Mouse (Mus musculus): ENCODE measurements around the gene Eif2b1. TPM values are rescaled to one million over a fixed set of nuclear protein-coding genes. Genes with fewer than 3 reads are reported as not detected.
"Not testable (repeated sequence)": the region's sequence is repeated elsewhere in the genome, so short reads cannot be mapped to it uniquely, and the experiment has no call there.

Gene Eif2b1
- total RNA-seq (2021) = 10 to 100 TPM; 38.6 to 42.5 TPM

DNA sequence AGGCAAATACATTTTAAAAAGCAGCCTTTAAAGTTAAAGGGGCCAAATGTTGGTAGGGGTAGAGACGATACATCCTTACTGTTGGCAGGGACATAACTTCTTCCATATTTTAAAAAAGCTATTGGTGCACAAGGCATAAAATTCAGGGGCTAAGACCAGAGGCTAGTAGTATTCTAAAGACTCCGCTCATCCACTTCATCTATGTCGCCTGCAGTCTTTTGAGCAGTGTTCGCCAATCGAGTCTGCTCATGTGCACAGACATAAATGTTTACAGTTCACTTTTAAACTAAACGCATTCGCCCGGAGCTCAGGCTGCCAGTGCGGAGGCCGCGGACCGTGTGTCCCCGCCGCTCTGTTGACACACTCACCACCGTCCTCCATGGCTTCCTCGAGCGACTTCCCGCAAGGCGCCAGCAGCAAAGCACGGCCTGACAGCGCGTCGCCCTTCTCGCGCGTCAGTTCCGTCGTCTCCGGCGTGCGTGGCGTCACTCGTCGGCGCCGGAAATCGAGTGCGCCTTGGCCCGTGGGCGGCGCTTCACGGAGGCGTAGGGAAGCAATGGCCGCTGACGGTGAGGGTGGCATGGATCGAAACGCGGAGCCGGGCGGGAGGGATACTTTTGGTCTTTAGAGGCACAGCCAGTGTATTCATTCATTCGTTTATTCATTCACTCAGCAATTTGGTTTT is at the start of gene Eif2b1, which contains the start of gene Gtf2h3:
Eif2b1 (minus strand) TSS at position 499 of the 685 bp plus-strand sequence.
Gtf2h3 (plus strand) TSS at position 508 of the 685 bp plus-strand sequence.
- peak; percentile 94 for DNase-seq

DNA sequence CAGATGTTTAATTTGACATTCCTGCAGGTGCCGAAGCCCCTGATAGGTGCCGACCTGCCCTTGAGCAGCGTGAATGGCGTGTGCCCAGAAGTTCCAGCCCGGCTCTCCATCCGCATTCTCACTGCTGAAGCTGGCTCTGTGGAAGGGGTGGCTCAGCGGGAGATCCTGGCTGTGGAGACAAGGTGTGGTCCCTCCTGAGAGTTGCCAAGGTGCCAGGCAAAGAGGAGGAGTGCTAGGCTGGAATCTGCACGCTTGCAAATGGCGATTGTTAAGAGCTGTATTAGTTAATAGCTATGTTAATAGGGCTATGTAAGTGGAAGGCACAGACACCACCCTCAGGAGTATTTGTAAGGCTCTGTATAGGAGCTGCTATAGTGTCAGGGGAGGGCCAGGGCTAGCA is 45.4 kb upstream of the Eif2b1 start:
- no peak for DNase-seq

DNA sequence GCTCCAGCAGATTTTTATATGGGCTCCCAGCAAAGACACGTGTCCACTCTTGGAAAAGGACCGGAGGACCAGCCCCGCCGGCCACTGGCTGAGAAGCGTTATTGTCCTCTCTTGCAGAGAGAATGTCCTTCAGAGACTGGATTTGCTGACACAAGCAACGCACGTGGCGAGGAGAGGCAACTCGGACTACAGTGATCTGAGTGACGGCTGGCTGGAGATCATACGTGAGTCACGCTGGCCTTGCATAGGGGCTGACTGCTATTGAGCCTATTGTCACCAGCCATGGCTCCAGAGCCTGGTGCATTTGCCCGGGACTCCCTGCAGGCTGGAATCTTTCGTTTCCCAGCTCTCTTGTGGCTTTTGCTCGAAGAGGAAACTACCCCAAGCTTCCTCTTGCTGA is 44.0 kb upstream of the Eif2b1 start:
- no peak for DNase-seq

DNA sequence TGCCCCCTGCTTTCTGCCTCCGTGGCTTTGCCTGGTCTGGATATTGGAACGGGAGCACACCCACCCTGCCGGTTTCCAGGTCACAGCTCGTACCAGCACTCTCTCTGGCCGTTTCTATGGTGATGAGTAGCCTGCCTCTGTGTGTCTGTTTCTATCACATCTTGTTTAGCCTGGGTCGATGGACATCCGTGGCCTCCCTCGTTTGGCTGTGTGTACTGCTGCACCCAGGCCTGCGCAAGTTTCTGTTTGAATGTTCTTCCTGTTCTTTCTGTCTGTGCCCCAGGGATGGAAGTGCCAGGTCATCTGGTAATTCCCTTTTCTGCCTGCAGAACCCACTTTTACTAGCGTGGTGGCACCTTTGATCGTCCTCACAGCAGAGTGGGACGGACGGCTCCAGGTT is 42.4 kb upstream of the Eif2b1 start:
- DNase-seq = no peak

DNA sequence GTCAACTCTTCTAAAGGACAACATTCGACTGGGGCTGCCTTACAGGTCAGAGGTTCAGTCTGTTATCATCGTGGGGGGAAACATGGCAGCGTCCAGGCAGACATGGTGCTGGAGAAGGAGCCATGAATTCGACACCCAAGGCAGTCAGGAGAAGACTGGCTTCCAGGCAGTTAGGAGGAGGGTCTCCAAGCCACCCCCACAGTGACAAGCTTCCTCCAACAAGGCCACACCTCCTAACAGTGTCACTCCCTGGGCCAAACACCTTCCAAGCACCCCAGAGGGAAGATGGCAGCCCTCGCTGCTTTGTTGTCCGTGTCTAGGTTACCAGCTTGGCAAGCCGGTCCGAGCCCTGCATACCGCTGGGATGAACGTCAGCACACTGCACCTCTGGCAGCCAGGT is 39.8 kb upstream of the Eif2b1 start:
- no peak for DNase-seq

DNA sequence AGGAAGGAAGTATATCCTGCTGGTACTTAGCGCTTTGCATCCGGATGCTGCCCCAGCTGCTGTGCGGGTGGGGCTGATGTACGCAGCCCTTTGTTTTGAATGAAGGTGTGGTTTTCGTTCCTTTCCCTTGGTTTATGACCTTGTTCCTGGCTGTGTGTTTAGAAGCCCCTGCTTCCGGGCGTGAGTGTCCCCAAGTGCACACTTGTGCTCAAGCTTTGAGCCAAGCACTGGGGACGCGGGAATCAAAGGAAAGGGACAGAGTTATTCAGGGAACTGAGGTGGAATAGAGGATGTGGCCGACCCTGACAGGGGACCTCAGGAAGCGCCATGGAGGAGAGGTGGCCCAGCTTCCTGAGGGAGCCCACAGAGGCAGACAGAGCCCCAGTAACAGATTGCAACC is 35.8 kb upstream of the Eif2b1 start:
- DNase-seq = peak; percentile 33

DNA sequence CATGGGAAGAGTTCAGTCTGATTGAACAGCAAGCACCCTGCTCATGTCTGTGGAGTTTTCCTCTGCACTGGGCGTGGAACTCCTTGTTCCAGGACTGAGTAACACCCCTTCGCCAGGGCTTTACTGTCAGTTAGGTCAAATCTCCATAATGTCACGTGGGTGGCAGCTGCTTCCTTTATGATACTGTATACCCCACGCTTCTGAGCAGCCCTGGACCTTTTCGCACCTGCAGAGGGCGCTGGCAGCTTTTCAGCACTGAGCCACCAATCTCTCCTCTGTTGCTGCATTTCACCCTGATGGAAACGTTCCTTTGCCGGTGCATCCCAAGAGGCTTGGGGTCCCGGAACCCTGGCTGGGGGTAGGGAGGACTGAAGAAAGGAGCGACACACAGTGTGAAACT is 32.0 kb upstream of the Eif2b1 start:
- DNase-seq = no peak

DNA sequence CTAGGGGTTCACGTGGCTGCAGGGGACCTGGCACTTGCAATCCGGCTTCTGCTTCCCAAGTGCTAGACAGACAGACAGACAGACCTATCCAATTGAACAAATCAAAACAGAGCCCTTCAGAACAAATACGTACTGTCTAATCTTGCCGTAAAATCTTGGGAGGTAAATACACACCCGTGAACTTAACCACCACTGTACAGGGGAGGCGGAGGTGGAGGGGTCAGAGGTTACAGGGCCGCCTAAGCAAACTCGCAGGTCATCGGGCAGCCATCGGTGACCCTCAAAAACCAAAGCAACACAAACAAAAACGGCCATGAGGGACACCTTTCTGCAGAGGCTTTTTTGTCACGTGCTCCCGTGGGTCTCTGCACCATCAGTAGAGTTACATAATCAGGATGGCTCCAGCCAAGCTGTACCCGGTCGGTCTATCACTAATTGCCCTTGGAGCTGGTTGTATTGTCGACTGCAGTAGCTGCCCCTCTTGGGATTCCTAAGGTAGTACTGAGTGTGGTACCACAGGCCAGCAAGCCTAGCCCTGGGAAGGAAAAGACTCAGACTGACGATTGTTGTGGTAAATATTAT is 26.2 kb upstream of the Eif2b1 start:
- no peak for DNase-seq

DNA sequence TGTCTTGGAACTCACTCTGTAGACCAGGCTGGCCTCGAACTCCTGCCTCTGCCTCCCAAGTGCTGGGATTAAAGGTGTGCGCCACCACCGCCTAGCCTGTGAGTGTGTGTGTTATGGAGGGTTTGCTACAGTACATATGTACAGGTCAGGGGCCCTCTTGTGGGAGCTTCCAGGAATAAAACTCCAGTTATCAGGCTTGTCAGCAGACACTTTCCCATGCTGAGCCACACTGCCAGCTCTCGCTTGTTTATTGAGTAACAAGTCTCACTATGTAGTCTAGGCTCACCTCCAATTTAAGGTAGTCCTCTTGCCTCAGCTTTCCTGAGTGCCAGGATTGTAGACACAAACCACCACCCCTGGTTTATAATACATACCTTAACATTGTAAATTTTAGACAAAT is 25.4 kb upstream of the Eif2b1 start:
- DNase-seq = peak; percentile 40

DNA sequence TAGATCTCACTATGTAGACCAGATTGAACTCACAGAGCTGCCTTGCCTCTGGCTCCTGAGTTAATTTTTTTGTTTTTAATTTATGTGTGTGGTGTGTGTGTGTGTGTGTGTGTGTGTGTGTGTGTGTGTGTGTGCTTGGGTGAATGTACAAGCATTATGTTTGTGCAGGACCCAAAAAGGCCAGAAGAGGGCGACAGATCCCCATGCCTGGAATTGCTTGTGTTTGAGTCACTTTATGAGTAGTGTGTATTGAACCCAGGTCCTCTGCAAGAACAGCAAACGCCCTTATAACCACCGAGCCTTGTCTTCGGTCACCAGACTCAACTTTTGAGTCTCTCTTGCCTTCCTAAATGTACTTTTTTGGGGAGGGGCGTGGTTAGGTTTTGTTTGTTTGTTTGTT is 23.4 kb upstream of the Eif2b1 start:
- peak; percentile 67 for DNase-seq

DNA sequence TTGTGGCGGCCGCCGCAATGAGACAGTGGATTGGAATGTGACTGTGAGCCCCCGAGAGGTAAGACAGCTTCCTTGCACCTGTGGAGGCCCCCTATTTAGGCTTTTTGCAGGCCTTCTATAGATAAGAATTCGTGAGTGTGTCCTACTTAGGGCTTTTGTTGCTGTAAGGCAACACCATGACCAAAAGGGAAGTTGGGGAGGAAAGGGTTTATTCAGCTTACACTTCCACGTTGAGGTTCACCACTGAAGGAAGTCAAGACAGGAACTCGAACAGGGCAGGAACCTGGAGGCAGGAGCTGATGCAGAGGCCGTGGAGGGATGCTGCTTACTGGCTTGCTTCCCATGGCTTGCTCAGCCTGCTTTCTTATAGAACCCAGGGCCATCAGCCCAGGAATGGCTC is 20.8 kb upstream of the Eif2b1 start:
- DNase-seq = not testable (repeated sequence)

DNA sequence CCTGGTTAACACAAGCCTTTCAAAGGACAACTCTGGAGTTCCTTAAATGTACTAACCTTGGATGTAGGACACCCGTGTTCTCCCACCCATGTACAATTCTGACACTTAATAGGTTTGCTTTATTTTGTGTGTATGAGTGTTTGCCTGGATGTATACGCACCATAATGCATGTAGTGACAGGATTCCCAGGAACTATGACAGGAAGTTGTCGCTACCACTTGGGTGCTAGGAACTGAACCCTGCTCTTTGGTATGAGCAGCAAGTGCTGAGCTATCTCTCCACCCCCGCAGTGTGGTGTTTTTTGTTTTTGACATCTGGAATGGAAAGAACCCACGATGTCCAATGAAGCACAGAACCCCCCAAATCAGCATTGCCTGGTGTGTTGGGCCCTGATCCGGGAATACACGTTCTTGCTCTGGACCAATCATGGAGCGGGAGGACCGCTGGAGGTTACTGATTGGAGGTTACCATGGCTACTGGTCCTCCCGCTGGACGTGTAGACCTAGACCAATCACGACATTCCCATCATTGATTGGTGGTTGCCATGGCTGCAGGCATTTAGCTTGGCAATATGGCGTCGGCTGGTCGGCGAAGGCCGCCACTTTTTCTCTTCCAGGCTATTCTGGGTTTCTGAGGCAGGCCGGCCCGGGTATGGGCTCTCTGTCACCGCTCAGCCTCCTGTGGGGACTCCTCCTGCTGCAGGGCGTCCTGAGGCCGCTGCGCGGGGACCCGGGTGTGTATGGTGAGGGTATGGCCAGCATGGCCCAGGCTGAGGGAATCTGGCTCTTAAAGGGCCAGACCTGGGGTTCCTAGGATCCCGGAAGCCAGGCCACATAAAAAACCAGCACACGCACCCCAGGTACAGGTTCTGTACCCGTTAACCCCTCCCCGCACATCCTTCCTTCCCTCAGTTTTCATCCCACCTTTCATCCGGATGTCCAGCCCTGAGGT is 19.6 kb upstream of the Eif2b1 start:
- DNase-seq = peak; percentile 93

DNA sequence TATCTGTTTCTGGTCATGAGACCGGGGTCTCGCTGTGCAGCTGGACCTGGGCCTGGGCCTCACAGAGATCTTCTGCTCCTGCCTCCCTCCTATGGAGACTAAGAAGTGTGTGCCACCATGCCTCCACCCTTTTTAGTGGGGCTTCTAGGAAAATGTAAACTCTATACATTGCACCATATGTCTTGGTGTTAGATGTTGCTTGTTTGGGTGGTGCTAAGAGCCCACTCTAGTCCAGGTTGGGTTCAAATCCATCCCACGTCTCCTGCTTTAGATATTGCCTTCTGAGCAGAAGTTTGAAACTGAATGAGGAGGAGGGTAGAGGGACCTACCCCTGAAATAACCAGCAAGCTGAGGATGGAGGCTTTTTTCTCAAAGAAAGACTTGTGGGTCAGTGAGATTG is 13.8 kb upstream of the Eif2b1 start:
- no peak for DNase-seq

DNA sequence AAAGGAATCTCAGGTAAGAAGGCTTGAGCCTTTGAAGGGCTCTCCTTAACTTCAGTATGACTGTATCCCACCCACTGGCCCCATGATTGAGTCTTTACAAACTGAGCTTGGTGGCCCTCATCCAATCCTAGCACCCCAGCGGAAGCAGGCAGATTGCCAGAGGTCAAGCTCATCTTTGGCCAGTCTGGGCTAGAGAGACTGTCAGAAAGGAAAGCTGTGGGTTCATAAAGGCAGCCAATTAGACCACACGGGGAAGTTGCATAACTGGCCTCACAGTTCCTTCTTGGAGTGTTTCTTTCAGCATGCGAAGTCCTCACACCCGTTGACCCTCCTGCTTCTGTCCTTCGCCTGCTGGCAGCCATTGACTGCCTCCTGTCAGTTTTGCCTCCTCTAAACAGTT is 3.6 kb upstream of the Eif2b1 start:
- peak; percentile 37 for DNase-seq

DNA sequence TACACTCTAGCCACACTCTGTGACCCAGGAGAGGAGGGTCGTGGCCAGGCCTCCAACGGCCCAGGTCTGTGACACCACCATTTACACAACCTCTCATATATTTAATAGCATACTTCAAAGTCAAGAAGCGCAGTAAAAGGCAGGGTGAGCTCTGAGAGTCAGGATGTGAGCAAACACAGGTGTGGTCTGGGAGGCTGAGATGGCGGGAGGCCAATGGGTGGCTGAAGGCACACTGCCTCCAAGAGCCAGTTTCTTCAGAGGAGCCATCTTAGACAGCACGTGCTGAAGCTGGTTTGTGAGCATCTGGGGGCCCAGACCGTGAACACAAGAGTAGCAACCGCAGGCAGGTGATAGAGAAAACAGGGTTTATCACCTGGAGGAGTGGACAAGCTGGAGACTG is 3.5 kb downstream of the Eif2b1 start:
- no peak for DNase-seq

DNA sequence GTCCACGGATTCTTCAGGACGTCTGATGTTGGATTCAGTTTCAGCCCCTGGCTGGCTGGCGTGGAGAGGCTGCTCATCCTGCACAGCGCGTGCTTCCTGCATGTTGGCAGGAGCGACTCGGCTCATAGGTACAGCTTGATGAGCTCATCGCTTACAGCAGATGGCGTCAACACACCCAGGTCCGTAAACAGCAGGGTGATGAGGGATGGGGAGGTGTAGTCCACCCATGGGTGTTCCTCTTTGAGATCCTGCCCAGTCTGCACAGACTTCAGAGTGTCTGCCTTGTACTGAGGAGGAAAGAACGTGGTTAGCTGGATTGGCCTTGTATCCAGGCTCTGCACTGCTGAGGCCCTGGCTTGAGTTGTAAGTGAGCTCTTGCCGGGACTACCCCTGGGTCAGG is 7.9 kb downstream of the Eif2b1 start:
- DNase-seq = no peak

DNA sequence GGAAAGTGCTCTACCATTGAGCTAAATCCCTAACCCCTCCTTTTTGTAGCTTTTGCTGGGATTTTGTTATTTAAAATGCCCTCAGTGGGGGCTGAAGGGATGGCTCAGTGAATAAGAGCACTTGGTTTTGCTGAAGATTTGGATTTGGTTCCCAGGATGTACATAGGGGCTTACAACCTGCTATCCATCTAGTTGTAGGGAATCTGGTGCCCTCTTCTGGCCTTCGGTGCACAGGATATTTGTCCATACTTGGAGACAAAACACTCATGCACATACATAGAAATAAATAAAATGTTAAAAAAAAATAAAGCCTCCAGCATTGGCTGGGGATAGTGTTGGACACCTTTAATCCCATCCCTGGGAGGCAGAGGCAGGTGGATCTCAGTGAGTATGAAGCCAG is 23.8 kb downstream of the Eif2b1 start:
- peak; percentile 37 for DNase-seq

DNA sequence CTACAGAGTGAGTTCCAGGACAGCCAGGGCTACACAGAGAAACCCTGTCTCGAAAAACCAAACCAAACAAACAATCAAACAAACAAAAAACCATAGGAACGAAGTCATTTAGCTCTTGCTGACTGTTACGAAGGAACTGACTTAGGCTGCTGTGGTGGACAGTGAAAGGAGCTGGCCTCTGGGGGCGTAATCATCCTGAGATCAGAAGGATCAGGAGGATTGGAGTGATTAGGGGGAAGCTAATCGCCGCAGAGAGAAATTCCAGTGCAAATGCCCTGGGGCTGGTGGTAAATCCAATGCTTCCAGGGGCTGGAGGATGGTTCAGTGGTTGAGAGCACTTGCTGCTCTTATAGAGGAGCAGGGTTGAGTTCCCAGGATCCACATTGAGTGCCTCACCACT is 25.3 kb downstream of the Eif2b1 start:
- no peak for DNase-seq

DNA sequence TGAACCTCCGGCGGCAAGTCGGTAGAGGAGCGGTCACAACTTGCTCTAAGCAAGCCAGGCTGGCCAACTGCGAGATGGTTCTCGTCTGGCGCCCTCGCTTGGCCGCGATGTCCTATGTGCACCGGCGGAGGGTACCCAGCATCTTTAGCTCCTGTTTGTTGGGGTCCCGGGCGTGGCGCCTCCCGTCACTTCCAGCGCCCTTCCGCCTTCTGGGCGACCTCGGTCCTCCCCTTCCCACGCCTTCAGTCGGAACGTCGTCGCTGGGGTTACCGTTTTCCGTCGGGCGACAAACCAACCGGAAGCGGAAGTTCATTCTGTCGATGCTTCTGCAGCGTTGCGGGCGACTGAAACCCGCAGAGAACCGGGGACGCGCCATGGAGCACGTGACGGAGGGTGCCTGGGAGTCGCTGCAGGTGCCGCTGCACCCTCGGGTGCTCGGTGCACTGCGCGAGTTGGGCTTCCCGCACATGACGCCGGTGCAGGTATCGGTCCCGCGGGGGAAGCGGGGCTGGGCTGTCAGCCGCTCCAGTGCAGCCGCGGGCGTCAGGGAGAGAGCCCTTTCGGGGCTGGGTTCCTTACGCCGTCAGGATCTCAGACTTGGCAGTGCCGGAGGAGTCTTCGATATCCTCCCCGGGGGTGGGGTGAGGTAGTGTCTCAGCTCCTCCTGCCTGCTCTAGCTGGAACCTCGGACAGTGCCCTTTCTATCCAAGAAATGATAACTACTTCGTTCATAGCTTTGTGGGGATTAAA is 26.2 kb downstream of the Eif2b1 start, which contains the start of gene Ddx55:
Ddx55 (plus strand) TSS at position 307 of the 750 bp plus-strand sequence.
- DNase-seq = peak; percentile 94

DNA sequence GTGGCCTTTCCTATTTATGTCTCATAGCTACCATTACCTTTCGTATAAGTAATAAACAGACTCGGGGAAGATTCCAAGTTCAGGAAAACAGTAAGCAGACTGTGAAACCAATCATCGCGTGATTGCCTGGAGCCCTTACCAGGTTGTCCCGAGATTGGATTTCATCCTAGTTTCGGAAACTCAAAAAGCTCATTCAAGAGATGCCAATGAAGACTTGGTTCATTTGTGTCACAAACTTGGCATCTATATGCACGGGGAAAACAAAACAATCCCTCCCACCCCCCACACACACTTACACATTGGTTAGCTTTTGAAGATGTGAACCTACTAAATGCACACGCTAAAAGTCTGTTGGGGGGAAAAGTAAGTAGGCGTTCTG is 26.8 kb downstream of the Eif2b1 start:
- no peak for DNase-seq

DNA sequence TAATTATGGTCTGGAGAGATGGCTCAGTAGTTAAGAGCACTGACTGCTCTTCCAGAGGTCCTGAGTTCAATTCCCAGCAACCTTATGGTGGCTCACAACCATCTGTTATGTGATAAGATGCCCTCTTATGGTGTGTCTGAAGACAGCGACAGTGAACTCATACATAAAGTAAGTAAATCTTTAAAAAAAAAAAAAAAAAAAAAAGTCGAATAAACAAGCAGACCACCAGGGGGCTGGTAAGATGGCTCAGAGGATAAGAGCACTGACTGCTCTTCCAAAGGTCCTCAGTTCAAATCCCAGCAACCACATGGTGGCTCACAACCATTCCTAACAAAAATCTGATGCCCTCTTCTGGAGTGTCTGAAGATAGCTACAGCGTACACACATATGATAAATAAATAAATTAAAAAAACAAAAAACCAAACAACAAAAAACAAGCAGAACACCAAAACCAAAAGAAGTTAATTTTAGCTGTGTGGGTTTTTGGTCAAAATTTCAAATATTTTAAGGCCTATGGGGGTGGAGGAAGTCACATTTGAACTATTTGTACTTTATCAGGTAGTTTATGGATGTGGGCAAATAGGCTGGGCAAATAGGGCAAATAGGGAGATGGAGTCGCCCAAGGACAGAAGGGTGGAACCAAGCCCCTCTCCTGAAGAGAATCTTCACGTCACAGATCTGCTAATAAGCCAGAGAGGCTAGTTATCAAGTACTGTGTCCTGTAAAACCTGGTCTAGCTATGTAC is 27.4 kb downstream of the Eif2b1 start:
- not testable (repeated sequence) for DNase-seq

DNA sequence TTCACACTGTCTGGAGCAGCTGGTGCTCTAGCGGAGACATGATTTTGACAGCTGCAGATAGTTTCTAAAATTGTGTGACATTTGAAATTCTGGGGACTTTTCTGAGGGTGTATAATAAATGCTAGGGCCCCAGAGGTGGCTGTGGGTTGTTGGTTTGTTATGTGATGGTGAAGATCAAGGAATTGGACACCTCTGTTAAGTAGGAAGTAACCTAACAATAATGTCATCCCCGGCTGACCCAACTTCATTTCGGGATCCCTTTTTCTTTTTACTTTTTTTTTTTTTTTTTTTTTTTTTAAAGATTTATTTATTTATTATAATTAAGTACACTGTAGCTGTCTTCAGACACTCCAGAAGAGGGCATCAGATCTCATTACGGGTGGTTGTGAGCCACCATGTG is 28.2 kb downstream of the Eif2b1 start:
- not testable (repeated sequence) for DNase-seq

Data from heart, postnatal 4 days (tissue).